Mouse (Mus musculus): ENCODE results near the gene Xpr1.

Gene Xpr1

DNA sequence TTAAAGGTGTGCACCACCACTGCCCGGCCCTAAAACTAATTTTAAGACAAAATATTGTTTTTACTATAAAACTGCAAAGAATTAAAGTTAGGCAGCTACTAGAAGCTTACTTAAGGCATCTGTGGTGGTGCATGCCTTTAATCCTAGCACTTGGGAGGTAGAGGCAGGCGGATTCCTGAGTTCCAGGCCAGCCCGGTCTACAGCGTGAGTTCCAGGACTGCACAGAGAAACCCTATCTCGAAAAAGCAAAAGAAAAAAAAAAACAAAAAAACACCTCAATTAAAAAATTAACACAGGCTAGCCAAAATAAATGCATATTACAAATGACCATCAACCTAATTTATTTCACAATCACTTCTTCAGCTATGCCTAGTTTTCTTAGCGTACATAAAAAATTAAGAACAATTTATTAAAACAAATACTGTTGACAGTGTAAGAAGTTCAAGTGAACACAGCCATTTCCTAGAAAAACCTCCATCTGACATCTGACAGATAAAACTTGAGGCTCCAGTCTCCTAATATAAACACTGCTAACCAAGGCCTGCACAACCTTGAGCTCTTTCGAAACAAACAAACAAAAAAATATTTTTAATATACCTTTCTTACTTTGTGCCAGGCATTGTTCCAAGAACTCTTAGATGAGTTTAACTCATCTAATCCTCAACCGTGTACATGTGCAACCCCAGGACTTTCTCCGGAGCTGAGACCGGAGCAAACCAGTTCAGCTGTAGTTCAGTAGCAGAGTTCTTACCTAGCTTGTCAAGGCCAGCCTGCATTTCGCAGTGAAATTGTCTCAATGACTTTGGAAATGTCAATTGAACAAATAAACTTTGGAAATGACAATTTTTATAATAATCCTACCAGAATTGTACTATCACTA, 9.3 kb downstream of the Xpr1 start:
- DNase-seq (ENCODE audit: low read depth) = no peak

- DNase-seq (ENCODE audit: low read depth) = no peak
Observed at GRCm38 (mm10) chr1:155400056-155400455, 17.2 kb downstream of the Xpr1 start.

DNA sequence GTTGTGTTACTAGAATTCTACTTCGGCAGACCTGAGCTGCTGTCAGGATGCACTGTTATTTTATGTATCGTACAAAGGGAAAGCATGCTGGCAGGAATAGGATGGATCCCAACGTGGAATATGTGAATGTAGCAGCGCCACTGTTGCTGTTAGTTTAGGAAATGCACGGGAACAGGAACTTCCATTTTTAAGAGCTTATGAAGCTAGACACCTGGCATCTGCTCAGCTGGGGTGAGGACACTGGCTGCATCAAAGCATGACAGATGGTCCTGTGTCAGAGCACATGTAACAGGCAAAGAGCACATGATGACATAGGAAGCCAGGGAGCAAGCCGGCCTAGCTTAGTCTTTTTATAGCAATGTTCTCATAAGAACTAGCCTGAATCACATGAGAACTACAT, 22.4 kb downstream of the Xpr1 start:
- no peak for DNase-seq (ENCODE audit: low read depth)

- DNase-seq (ENCODE audit: low read depth) = no peak
Observed at GRCm38 (mm10) chr1:155394021-155394420, 23.2 kb downstream of the Xpr1 start.

- no peak for DNase-seq (ENCODE audit: low read depth)
Observed at GRCm38 (mm10) chr1:155392825-155393224, 24.4 kb downstream of the Xpr1 start.

DNA sequence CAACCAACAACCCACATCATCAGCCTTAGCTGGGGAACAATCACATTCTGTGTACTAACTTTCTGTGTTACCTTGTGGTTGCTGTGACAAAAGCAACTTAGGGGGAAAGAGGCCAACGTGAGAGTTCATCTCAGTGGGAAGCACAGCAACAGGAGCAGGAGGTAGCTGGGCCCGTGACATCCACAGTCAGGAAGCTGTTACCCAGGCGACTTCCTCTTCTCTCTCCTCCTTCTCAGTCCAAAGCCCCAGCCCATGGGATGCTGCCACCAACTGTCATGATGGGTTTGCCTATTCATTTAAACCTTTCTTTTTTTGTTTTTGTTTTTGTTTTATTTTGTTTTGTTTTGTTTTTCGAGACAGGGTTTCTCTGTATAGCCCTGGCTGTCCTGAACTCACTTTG, 25.7 kb downstream of the Xpr1 start:
- no peak for DNase-seq (ENCODE audit: low read depth)

GRCm38 (mm10) chr1:155388418-155388817, 28.8 kb downstream of the Xpr1 start:
- DNase-seq (ENCODE audit: low read depth) = no peak

DNA sequence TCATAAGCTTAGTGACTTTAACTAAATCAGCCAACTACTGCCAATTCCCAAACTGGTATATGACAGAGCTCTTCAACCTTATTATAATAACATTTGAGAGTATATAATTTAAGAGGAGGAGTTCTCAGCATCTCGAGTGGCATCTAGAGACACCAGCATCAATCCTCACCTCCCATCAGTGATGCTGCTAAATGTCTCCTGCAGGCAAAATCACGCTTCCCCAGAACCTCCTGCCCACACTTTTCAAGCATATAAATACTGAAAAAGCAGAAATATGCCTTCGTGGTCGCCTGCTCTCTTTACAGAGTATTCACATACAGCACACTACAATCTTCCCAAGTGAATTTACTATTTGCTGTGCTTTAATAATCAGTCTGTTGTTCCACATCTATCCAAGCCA, 30.7 kb downstream of the Xpr1 start:
- DNase-seq (ENCODE audit: low read depth) = no peak

DNA sequence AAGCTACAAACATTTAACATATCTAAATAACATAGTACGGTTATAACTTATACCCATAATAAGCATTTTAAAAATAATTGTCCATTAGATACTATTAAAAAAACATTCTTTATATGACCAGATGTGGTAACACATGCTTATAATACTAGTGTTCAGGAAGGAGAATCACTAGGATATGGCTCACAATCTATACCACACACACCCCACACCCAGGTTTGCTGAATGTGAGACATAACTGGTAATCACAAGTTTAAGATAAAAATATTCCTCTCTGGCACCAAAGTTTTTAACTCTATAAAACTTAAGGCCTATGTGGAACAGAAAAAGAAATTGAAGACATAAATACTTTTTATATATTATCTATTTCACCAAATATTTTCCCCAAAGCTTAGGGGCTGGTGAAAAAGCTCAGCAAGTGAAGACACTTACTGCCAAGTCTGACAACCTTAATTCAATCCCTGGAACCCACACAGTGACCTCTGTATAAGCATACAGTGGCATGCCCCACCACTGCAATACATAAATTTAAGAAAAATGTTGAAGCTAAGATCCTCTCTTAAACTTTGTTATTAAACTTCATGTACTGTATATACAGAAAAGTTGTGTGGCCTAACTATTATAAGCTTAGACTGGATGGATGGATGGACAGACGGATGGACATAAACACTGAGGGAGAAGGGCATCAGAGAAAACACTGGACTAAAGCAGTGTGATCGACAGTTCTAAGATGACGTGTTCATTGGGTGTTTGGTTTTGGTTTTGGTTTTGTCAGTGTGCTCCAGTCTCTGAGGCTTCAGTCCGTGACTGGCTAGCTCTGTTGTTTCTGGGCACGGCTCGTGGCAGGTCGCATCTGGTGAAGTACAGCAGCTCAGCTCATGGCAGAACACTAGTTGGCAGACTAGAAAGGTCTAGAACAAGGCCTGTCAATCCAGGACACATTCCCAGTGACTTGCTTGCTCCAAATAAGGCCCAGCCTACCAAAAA, 33.6 kb downstream of the Xpr1 start:
- DNase-seq (ENCODE audit: low read depth) = no peak

DNA sequence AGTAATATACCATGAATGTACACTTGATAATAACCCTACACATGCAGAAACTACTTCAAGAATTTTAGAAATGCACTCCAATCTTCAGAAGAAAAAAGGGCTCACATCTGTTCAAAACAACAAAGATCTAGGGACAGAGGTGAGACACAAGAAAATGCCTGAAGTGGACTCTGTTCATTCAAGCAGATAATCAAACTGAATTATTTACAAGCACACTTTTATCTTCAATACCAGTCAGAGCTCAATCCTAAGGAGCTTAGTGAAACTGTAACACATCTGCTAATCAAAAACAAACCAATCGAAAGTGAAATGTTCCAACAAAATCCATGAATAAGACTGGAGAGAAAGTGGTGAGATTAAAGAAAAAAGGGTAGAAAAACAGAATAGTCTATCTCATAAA, 35.3 kb downstream of the Xpr1 start:
- DNase-seq (ENCODE audit: low read depth) = no peak

DNA sequence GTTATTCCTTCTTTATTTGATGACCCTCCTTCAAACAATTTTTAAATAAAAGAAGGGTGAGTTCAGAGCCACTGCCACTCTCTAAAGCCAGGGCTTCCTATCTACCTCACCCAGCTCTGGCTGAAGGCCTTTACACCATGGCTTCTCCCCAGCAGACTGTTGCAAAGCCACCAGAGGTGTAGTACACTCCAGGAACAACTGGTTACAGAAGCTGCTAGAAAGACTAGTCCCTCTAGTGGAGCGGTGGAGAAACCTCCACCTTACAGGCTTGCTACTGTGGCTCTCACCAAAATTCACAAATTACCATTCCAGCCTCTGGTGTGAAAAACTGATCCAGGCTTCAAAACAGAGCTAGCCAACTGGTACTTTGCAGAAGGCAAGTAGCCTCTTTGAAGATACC, 37.9 kb downstream of the Xpr1 start:
- no peak for DNase-seq (ENCODE audit: low read depth)

- no peak for DNase-seq (ENCODE audit: low read depth)
Observed at GRCm38 (mm10) chr1:155372821-155373220, 44.4 kb downstream of the Xpr1 start.

DNA sequence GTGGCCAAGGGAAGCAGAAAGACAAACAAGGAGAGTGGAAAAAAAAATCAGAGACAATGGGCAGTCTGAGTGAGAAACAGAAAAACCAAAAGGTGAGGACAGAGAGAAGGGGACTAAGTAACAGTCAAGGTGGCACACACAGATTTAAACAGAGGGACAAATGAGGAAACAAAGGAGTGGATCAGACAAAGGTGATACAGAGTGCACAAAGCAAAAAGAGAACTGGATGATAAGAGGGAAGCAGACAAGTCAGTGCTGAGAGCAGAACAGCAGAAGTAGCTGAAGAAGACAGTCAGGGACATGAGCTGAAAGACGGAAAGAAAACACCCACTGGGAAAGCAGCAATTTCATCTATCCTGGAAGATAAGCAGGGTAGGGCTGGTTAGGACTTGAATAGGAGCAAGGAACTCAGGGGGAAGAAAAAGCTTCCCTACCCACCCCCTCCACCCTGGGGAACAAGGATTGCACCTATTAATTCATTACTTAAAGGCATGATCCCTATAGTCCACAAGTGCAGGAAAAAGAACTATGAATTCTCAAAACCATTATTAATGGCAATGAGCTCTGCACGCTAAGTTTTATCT, 47.0 kb downstream of the Xpr1 start:
- no peak for DNase-seq (ENCODE audit: low read depth)

DNA sequence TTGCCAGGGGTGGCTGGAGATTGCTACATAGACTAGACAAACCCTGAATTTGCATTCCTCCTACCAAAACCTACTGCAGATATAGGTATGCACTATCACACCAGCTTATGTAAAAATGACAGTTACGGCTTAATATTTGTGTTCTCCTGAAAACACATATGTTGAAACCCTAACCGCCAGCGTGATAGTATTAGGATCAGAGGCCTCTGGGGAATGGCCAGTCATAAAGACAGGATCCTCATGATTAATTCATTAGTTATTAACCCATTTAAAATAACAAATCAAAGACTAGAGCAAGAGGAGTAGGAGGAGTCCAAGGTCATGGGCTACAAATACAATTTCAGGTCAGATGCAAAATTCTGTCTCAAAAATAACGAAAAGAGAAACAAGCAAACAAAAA, 50.8 kb downstream of the Xpr1 start:
- DNase-seq (ENCODE audit: low read depth) = no peak

DNA sequence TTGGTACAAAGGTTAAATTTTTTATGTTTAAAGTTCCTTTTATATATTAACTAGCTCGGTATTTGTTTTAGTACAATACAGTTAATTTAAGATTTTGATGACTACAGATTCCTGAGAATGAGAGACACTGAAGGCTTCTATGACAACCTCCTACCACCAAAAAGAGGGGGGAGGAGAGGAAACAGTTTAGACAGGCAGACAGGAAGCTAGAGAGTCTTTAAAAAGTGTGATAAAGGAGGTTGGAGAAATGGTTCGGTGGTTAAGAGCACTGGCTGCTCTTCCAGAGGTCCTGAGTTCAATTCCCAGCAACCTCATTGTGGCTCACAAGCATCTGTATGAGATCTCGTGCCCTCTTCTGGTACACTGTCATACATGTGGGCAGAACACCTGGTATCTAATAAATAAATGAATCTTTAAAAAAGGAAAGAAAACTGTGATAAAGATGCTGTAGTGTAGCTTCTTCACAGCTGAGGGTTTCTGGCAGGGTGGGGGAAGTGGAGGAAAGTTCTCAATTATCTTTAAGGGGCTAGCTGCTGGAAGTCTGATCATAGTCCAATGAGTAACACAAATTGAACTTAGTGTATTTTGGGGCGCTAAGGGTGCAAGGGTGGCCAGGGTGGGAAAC, 55.6 kb downstream of the Xpr1 start:
- DNase-seq (ENCODE audit: low read depth) = no peak

DNA sequence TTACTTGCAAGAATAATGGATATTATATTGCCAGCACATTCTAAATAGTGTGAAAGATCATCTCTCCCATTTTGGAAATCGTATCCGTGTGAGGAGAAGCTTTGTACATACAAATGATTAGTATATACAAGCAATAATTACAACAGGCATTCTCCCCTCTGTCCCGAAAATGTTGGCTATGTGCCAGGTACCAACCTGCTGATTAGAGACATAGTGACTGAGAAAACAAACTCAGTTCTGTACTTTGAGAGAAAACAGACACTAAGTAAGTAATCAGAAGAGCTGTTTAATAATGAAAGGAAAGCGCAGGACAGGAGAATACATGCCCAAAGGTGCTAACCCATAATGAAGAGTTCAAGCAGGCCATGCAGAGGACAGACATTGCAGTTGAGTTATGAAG, 64.1 kb downstream of the Xpr1 start:
- no peak for DNase-seq (ENCODE audit: low read depth)

GRCm38 (mm10) chr1:155351527-155351926, 65.7 kb downstream of the Xpr1 start:
- peak; percentile 43 for DNase-seq (ENCODE audit: low read depth)

DNA sequence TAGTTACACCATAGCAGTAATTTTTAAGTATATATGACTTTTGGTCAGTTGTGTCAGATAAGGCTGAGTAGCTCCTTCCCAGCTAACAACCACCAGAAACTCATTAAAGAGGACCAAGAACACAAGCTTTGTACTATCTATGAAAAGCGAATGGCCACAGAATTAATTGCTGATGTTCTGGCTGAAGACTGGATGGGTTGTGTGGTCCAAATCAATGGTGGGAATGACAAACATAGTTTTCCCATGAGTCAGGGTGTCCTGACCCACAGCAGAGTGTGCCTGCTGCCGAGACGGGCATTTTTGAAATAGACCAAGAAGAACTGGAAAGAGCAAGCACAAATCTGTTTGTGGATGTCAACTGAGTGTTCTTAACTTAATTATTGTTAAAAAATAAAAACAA, 68.7 kb downstream of the Xpr1 start:
- DNase-seq (ENCODE audit: low read depth) = no peak

DNA sequence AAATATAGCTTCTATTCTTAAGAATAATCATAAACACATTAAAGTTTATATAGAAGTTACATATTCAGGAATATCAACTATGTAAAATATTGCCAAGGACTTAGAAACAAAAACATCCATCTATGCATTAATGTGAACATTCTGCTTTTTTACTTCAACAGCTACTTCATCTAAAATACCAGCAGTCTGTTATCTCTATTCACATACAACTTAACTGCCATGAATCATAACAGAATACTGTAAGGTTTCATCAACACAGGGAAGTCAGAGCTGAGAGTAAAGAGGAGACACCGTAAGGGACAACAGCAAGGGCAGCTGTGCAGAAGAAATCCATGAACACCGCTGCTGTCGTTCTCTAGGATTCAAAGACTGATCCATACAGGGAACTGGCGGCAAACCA, 69.9 kb downstream of the Xpr1 start:
- no peak for DNase-seq (ENCODE audit: low read depth)

GRCm38 (mm10) chr1:155344019-155344418, 73.2 kb downstream of the Xpr1 start:
- no peak for DNase-seq (ENCODE audit: low read depth)

- no peak for DNase-seq (ENCODE audit: low read depth)
Observed at GRCm38 (mm10) chr1:155339622-155340021, 77.6 kb downstream of the Xpr1 start.

DNA sequence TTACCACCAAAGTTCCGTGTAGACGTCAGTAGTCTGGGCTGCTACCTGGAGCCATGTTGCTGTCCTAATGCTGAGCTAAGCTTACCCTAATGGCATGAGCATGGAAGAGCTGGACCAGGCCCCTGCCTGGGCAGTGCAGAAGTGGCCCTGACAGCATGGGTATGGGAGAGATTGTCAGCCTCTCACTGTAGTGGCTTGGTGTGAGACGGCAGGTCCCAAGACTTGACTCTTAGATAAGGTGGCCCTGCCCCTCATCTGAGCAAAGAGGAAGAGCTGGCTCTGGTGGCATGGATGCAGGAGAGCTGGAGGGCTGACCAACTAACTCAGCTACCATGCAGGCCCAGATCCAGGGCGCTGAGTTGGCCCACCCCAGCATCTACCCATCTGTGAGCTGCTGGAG, 79.9 kb downstream of the Xpr1 start:
- DNase-seq (ENCODE audit: low read depth) = no peak

All from c-Kit-positive CD71-negative TER-119-negative erythroid progenitor cells, embryonic 14.5 days (primary cell).